Mouse (Mus musculus) lung, adult 2 months (tissue): ENCODE measurements around the gene R3hdml.

Experiments
- CTCF ChIP-seq: fragments of 200-500 bp; IDR thresholded peaks from 2 replicates; pipeline ENCODE4 v1.5.1; 2011; ENCODE audit warnings: mild to moderate bottlenecking, low read length, control low read depth; ENCODE audit not compliant: insufficient read depth
- POLR2A ChIP-seq: fragments of 200-500 bp; IDR thresholded peaks from 2 replicates; pipeline ENCODE4 v1.6.1; 2011; ENCODE audit warnings: low read depth, mild to moderate bottlenecking, control low read depth, low read length, borderline replicate concordance; ENCODE audit errors: extremely low read depth

- TF ChIP-seq CTCF (peak; percentile 91), POLR2A (peak; percentile 71; the same call in 1 of the 2 replicates)
Measured at GRCm38 (mm10) chr2:163472466-163472851, 19.7 kb upstream of the R3hdml start, which contains the start of gene Fitm2.
